Mouse (Mus musculus) ES-E14 (cell line): Measurements from ENCODE around the gene Zfp652.

ENCODE experiments used
- CHD2 ChIP-seq: IDR thresholded peaks from 2 replicates; pipeline ENCODE4 v1.6.1; 2014; ENCODE audit warnings: mild to moderate bottlenecking, low read depth, low read length, inconsistent platforms
- HCFC1 ChIP-seq: IDR thresholded peaks from 2 replicates; pipeline ENCODE4 v1.6.1; 2012; ENCODE audit warnings: low read length, inconsistent platforms, borderline replicate concordance; ENCODE audit not compliant: insufficient read depth
- MAFK ChIP-seq: IDR thresholded peaks from 2 replicates; pipeline ENCODE4 v1.6.1; 2014; ENCODE audit warnings: mild to moderate bottlenecking, low read depth, low read length, inconsistent platforms; ENCODE audit not compliant: insufficient read depth
- ZNF384 ChIP-seq: IDR thresholded peaks from 2 replicates; pipeline ENCODE4 v1.6.1; 2012; ENCODE audit warnings: low read depth, low read length, inconsistent platforms

- TF ChIP-seq CHD2 (no peak), MAFK (no peak), HCFC1 (no peak), ZNF384 (no peak)
Measured at GRCm38 (mm10) chr11:95734485-95734884, 22.0 kb downstream of the Zfp652 start.
